Mouse (Mus musculus) embryonic fibroblast, embryonic 13.5 days (primary cell): Measurements from ENCODE around the gene Smyd2.

ENCODE experiments used
- CTCF ChIP-seq: IDR thresholded peaks from 2 replicates; pipeline ENCODE4 v1.5.1; 2011; ENCODE audit warnings: mild to moderate bottlenecking, control low read depth, low read length, moderate library complexity, borderline replicate concordance; ENCODE audit not compliant: insufficient read depth
- POLR2A ChIP-seq: IDR thresholded peaks from 2 replicates; pipeline ENCODE4 v1.6.1; 2011; ENCODE audit warnings: low read depth, mild to moderate bottlenecking, control low read depth, low read length, moderate library complexity

DNA sequence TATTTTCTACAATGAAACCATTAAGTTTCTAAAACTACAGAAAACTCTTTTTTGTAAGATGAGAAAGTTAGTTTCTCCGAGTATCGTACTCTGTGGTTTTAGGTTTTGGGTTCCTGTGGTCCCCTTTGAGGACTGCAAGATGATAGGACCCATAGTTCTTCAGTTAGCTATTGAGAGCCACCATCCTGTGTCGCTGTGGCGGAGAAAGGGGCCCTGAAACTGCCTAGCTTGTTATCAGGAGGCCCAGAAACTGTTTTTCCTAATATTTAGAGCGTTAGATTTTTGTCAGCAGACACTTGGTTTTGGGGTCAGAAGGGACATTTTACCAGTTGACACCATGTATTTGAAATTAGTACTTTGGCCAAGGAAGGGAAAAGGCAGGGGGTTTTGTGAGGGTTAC is 66.4 kb downstream of the Smyd2 start:
- no peak for TF ChIP-seq CTCF
- TF ChIP-seq POLR2A = no peak
